Mouse (Mus musculus) stomach, postnatal 0 days (tissue): ENCODE measurements around the gene Emc10.

ENCODE experiments used
- CTCF ChIP-seq: IDR thresholded peaks from 2 replicates; pipeline ENCODE4 v1.5.1; 2016; ENCODE audit warnings: antibody characterized with exemption, low read depth, mild to moderate bottlenecking, moderate library complexity
- EP300 ChIP-seq: optimal IDR thresholded peaks from 2 replicates; pipeline ENCODE3; 2016; ENCODE audit warnings: antibody characterized with exemption

GRCm38 (mm10) chr7:44442407-44442821 lies 53.9 kb downstream of the Emc10 start:
- TF ChIP-seq CTCF (no peak), EP300 (no peak)
